Mouse (Mus musculus): ENCODE results near the gene Myo1d.

Gene Myo1d

GRCm38 (mm10) chr11:80550264-80550663 is 229.6 kb downstream of the Myo1d start:
- no peak for DNase-seq (ENCODE audit: low read depth)

- no peak for DNase-seq (ENCODE audit: low read depth)
Observed at GRCm38 (mm10) chr11:80549854-80550253, 230.0 kb downstream of the Myo1d start.

- no peak for DNase-seq (ENCODE audit: low read depth)
Observed at GRCm38 (mm10) chr11:80546233-80546632, 233.6 kb downstream of the Myo1d start.

- DNase-seq (ENCODE audit: low read depth), result peak; percentile 53
Observed at GRCm38 (mm10) chr11:80539056-80539455, 240.8 kb downstream of the Myo1d start.

GRCm38 (mm10) chr11:80532966-80533365 is 246.9 kb downstream of the Myo1d start:
- peak; percentile 21 for DNase-seq (ENCODE audit: low read depth)

- no peak for DNase-seq (ENCODE audit: low read depth)
Observed at GRCm38 (mm10) chr11:80529149-80529548, 250.7 kb downstream of the Myo1d start.

- peak; percentile 31 for DNase-seq (ENCODE audit: low read depth)
Observed at GRCm38 (mm10) chr11:80527697-80528096, 252.1 kb downstream of the Myo1d start.

- DNase-seq (ENCODE audit: low read depth), result peak; percentile 30
Observed at GRCm38 (mm10) chr11:80524213-80524612, 255.6 kb downstream of the Myo1d start.

GRCm38 (mm10) chr11:80523410-80523809 is 256.4 kb downstream of the Myo1d start:
- no peak for DNase-seq (ENCODE audit: low read depth)

GRCm38 (mm10) chr11:80522852-80523251 is 257.0 kb downstream of the Myo1d start:
- DNase-seq (ENCODE audit: low read depth), result peak; percentile 81

- no peak for DNase-seq (ENCODE audit: low read depth)
Observed at GRCm38 (mm10) chr11:80521148-80521547, 258.7 kb downstream of the Myo1d start.

- no peak for DNase-seq (ENCODE audit: low read depth)
Observed at GRCm38 (mm10) chr11:80518421-80519367, 261.1 kb downstream of the Myo1d start.

GRCm38 (mm10) chr11:80515895-80516294 is 263.9 kb downstream of the Myo1d start:
- DNase-seq (ENCODE audit: low read depth), result no peak

- DNase-seq (ENCODE audit: low read depth), result no peak
Observed at GRCm38 (mm10) chr11:80515346-80515745, 264.5 kb downstream of the Myo1d start.

GRCm38 (mm10) chr11:80513796-80514195 is 266.0 kb downstream of the Myo1d start:
- DNase-seq (ENCODE audit: low read depth), result no peak

GRCm38 (mm10) chr11:80512313-80513056 is 267.3 kb downstream of the Myo1d start:
- DNase-seq (ENCODE audit: low read depth), result no peak

- DNase-seq (ENCODE audit: low read depth), result no peak
Observed at GRCm38 (mm10) chr11:80510124-80510523, 269.7 kb downstream of the Myo1d start.

- no peak for DNase-seq (ENCODE audit: low read depth)
Observed at GRCm38 (mm10) chr11:80509176-80509506, 270.7 kb downstream of the Myo1d start.

GRCm38 (mm10) chr11:80508361-80509175 is 271.3 kb downstream of the Myo1d start:
- peak; percentile 73 for DNase-seq (ENCODE audit: low read depth)

GRCm38 (mm10) chr11:80507791-80508190 is 272.0 kb downstream of the Myo1d start:
- no peak for DNase-seq (ENCODE audit: low read depth)

- no peak for DNase-seq (ENCODE audit: low read depth)
Observed at GRCm38 (mm10) chr11:80506483-80506882, 273.3 kb downstream of the Myo1d start.

- DNase-seq (ENCODE audit: low read depth), result no peak
Observed at GRCm38 (mm10) chr11:80505581-80505980, 274.2 kb downstream of the Myo1d start.
